Mouse (Mus musculus): Measurements from ENCODE around the gene Wdr53.

GRCm38 (mm10) chr16:32202681-32203080 is 44.3 kb upstream of the Wdr53 start:
- TF ChIP-seq POLR2A (IDR thresholded peaks at IDR 0.05; ENCODE audit: extremely low read depth, insufficient read depth, low read length) (no peak), CTCF (IDR thresholded peaks at IDR 0.05; ENCODE audit: extremely low read depth, insufficient read depth, low read length) (peak; percentile 28; the same call in 1 of the 2 replicates)

Data from cortical plate, adult 2 months (tissue).